Mouse (Mus musculus): ENCODE results near the gene Olfr490.

The Olfr490 gene

DNA sequence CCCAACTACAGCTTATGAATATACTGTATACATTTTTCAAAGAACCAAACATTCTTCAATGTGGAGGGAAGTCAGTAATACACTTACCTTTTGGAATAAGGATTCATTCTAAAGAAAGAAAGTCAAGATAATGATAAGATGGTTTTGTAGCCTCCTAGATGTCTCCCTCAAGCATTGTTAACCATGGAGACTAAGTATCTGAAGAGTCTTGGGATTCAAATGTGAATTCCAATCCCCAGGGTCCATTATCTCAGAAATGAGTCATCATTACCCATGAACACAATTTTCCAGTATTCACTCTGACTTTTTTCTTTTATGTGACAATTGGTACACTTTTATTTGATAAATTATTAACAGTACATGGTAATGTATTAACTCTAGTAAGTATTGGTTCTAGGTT, at the start of gene Olfr490:
Gene Olfr490, minus strand, starts transcription at position 101 of the 400 bp plus-strand sequence.
- DNase-seq (ENCODE audit: extremely low read depth, low read depth): no peak

DNA sequence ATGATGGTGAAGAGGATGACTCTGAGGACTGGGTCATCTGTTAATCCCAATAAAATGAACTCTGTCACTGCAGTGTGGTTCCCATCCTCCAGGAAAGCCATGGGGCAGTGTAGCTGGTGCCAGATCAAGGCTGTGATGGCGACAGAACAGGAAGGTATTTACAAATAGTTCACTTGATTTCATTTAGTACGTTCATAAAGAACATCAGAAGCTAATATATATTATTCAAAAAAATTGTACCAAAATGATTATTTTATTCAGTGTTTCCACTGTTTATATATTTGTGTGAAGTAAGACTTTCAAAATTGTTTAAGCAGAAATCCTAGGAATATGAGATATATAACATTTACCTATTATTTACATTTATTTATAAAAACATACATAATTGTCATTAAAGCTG, 34.8 kb upstream of the Olfr490 start, which contains the start of gene Olfr492:
Gene Olfr492, minus strand, starts transcription at position 101 of the 400 bp plus-strand sequence.
- no peak for DNase-seq (ENCODE audit: extremely low read depth, low read depth)

DNA sequence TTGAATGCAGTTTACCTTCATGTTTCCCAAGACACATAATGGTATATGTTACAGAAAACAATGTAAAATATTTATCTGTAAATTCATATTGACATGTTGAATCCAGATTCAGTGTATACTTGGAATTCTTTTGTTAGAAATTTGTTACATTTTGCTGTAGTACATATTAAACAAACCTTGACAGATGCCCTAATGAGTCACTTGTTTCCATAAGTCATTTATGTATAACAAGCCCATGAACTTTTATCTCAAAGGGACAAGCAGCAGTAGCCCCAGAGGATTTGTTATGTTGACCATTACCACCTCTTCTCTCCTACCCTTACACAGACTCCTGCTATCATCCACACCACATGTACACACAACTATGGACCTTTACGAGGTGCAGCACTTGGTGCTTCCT, 24.4 kb upstream of the Olfr490 start, which contains the start of gene Olfr491:
Gene Olfr491, plus strand, starts transcription at position 301 of the 400 bp plus-strand sequence.
- no peak for DNase-seq (ENCODE audit: extremely low read depth, low read depth)

DNA sequence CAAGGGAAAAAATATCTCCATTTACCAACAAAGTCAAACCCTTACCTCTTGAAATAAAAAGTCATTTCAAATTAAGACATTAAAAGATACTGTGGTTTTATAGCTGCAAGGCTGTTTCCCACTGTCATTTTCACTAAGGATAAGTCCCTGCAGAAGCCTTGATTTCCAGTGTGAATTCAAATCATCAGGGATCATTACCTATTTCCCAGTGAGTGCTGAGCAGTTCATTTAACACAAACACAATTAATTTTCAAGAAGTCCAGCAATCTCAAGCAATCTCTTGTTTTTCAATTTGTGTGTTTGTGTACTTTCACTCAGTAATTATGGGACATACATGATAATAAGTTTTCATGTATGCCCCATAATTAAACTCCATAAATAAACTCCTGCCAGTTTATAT, 30.5 kb downstream of the Olfr490 start, which contains the start of gene Olfr488:
Gene Olfr488, minus strand, starts transcription at position 101 of the 400 bp plus-strand sequence.
- DNase-seq (ENCODE audit: extremely low read depth, low read depth): no peak
